Mouse (Mus musculus) hindbrain, embryonic 14.5 days (tissue): ENCODE results near the gene Naa25. TPM values are rescaled to one million over a fixed set of nuclear protein-coding genes. Genes with fewer than 3 reads are reported as not detected.

Source experiments
- ATAC-seq: fragments of 200-750 bp; cut with Nextera tagmentation; 2 replicates; pipeline ENCODE4 v1.8.0; 2017; ENCODE audit warnings: moderate number of reproducible peaks, mild to moderate bottlenecking, moderate TSS enrichment, moderate library complexity; ENCODE audit not compliant: low FRiP score
- DNase-seq: peaks from one replicate; pipeline ENCODE4 v3.0.0-alpha.2; 2015; ENCODE audit warnings: low spot score
- H3K27ac ChIP-seq: fragments of 300-500 bp; sonication (generic); 2 replicates; pipeline ENCODE4 v1.5.1; 2014; ENCODE audit warnings: mild to moderate bottlenecking, moderate library complexity
- H3K27me3 ChIP-seq: fragments of 300-500 bp; sonication (generic); 2 replicates; pipeline ENCODE4 v1.6.1; 2014; ENCODE audit warnings: mild to moderate bottlenecking, low read length, mixed read lengths; ENCODE audit not compliant: control insufficient read depth, insufficient read depth
- H3K36me3 ChIP-seq: fragments of 300-500 bp; sonication (generic); replicated peaks from 2 replicates; pipeline ENCODE4 v1.6.1; 2014; ENCODE audit not compliant: control insufficient read depth, insufficient read depth
- H3K4me1 ChIP-seq: fragments of 300-500 bp; sonication (generic); replicated peaks from 2 replicates; pipeline ENCODE4 v1.6.1; 2014; ENCODE audit warnings: antibody characterized with exemption, low read length, mixed read lengths; ENCODE audit not compliant: control insufficient read depth, insufficient read depth
- H3K4me2 ChIP-seq: fragments of 300-500 bp; sonication (generic); replicated peaks from 2 replicates; pipeline ENCODE4 v1.6.1; 2014; ENCODE audit warnings: mild to moderate bottlenecking, moderate library complexity
- H3K4me3 ChIP-seq: fragments of 300-500 bp; sonication (generic); replicated peaks from 2 replicates; pipeline ENCODE4 v1.5.1; 2014; ENCODE audit warnings: mild to moderate bottlenecking, low read length
- H3K9ac ChIP-seq: fragments of 300-500 bp; sonication (generic); 2 replicates; pipeline ENCODE4 v1.6.1; 2014
- H3K9me3 ChIP-seq: fragments of 300-500 bp; sonication (generic); 2 replicates; pipeline ENCODE4 v1.6.1; 2016; ENCODE audit warnings: low read length; ENCODE audit not compliant: control insufficient read depth
- WGBS: fragments of 180-500 bp; shearing (Covaris S2); extraction: QIAGEN DNeasy Blood & Tissue Kit; methylation state at CpG from one replicate; pipeline ENCODE4 v1.1.7; 2014; 5-methylcytosine and 5-hydroxymethylcytosine counted together
- polyA plus RNA-seq: library from polyadenylated mRNA; unstranded; fragments of >200 nt; fragmentation: Nextera tagmentation; extraction: Ambion mirVana; gene quantifications from 2 replicates; pipeline ENCODE4 v1.2.1, GENCODE M21; 2014

Gene Naa25
- polyA plus RNA-seq, 1 experiment from 2014 or later: 55.3 TPM

DNA sequence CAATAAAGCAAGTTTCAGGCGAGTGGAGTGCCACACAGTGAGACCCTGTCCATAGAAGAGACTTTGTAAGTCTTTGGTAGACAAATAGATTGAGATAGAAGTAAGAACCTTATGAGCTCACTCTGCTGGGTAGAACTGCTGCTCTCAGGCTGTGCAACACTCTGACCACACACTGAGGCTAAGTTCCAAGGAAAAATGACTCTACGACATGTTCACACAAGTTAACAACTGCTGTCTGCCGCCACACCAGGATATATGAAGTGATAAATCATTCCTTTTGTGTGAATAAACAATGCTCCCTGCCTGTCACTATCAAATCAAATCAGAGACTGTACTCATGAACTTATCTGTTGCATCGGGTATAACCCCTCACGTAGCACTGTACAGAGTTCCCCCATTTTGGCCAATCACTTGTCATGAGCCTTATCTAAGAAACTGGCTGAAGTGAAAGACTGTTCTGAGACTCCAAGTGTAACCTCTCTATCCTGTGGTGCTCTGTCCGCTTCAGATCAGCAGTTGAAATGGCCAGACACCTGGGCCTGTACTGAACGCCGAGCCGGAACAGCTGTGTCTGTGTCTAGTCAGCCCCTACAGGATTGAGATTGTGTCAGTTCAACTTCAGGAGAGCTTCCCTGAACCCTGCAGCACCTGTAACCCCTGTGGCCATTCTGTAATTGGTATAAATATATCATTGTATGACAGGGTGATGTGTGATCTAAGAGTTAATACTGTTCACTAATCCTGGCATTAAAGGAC, 58.0 kb downstream of the Naa25 start:
- no peaks in the 10 kb centered on the region for H3K9me3 ChIP-seq
- H3K4me2 ChIP-seq: no peak overlapping the region
- H3K4me1 ChIP-seq: peaks cover 17% of the 10 kb centered on the region
- DNase-seq: no peak
- no peaks in the 10 kb centered on the region for H3K27me3 ChIP-seq
- no peak overlapping the region for H3K9ac ChIP-seq
- WGBS: 79% methylated on average over 9 of the region's 9 CpGs
- no peak overlapping the region for H3K4me3 ChIP-seq
- ATAC-seq: no peak
- H3K27ac ChIP-seq: no peak overlapping the region
- H3K36me3 ChIP-seq: no peaks in the 10 kb centered on the region

DNA sequence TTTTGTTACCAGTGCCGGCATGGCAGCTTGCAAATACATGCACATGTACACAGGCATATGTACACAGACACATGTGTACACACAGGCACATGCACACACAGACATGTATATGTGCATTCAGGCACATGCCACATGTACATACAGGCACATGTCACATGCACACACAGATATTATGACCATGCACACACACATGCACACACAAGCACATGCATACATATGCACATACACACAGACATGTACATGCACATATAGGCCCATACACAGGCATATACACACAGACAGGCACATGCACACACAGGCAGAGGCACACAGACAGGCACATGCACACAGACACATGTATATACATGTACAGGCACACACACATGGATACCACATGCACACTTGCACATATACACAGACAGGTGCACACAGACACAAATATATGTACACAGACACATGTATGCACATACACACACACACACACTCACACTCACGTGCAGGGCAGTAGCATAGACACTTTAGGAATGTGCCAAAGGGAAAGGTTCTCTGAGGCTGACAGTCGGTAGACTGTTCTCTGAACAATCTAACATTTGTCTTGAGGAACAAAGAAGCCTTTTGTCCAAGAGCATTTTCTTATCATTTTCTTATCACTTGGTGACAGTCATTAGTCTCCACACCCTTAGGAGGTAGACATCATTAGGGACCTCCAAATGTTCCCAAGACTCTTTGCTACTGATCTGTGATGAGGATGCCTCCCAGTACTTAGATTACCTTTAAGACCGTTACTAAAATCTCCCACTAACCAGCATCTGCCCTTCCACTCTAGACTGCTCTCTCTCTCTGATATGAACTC, 63.8 kb downstream of the Naa25 start:
- Histone ChIP-seq H3K9ac (no peak overlapping the region), H3K36me3 (no peaks in the 10 kb centered on the region), H3K27me3 (no peaks in the 10 kb centered on the region), H3K4me1 (no peaks in the 10 kb centered on the region), H3K4me2 (no peak overlapping the region), H3K9me3 (no peaks in the 10 kb centered on the region), H3K4me3 (no peak overlapping the region), H3K27ac (no peak overlapping the region)
- ATAC-seq (no peak), DNase-seq (no peak)
- 71% methylated on average over 4 of the region's 4 CpGs for WGBS

DNA sequence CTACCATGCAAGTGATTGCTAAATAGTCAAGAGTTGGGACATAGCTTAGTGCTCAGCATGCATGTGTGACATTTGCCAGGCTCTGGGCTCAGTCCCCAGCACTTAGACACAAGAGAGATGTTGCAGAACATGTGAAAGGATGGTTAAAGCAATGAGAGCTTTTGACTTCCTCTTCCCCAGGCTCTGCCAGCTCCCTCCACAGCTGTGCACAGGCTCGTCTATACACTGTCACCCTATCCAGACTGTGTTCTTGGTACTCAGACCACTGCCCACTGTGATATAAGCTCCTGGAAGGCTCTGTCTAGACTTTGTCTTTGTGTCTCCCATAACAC, 64.4 kb downstream of the Naa25 start:
- Histone ChIP-seq H3K27me3 (no peaks in the 10 kb centered on the region), H3K9me3 (no peaks in the 10 kb centered on the region), H3K27ac (no peak overlapping the region), H3K9ac (no peak overlapping the region), H3K4me1 (no peaks in the 10 kb centered on the region), H3K36me3 (no peaks in the 10 kb centered on the region), H3K4me3 (no peak overlapping the region), H3K4me2 (no peak overlapping the region)
- DNase-seq (no peak), ATAC-seq (no peak)
- 43% methylated on average over 1 of the region's 1 CpGs for WGBS

DNA sequence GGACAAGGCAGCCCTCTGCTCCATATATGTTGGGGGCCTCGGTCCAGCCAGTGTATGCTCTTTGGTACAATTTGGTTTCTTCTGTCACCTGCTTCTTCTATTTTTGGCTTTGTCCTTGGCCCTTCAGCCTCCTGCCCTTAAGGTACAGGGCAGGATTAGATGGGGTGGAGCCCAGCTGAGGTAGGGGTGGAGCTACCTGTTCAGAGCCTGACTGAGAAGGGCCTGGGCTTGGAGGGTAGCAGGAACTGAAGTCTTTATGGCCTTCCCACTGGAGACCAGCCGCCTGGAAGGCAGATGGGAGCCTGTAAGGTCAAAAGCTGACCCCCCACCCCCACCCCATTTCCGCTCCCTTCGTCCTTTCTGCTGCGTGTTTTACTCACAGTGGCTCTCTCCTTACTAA, 65.2 kb downstream of the Naa25 start:
- WGBS: 77% methylated on average over 5 of the region's 5 CpGs
- no peak for DNase-seq

DNA sequence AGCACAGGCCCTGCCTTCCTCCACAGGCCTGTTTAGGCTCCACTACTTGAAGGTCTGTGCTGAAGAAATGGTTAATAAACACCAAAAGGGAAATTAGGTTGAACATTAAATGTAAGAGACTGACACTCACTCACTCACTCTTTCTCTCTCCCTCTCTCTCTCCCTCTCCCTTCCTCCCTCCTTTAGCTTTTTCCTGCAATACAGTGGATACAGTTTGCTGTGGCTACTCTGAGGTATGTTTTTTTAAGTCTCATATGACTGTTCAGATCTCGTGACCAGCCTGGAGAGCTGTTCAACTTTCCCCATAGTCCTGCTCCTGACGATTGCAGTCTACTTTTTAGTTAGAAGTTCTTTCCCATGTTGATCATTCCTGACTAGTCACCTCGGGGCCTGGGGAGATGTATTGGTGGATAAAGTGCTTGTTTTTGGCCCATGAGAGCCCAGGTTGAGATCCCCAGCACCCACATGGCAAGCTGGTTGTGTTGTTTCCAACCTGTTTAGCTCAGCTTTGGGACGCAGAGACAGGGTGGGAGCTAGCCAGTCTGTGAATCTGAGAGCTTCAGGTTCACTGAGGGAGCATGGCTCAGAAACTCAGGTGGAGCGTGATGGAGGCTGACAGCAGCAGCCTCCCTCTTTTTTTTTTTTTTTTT, 66.0 kb downstream of the Naa25 start:
- no peak for ATAC-seq
- 76% methylated on average over 5 of the region's 5 CpGs for WGBS
- H3K9me3 ChIP-seq: no peaks in the 10 kb centered on the region
- DNase-seq: no peak
- H3K9ac ChIP-seq: no peak overlapping the region
- H3K27ac ChIP-seq: no peak overlapping the region
- no peaks in the 10 kb centered on the region for H3K4me1 ChIP-seq
- H3K36me3 ChIP-seq: no peaks in the 10 kb centered on the region
- H3K4me3 ChIP-seq: no peak overlapping the region
- H3K27me3 ChIP-seq: no peaks in the 10 kb centered on the region
- no peak overlapping the region for H3K4me2 ChIP-seq

More for the DNA sequence above, 65.2 kb downstream of the Naa25 start:
- Histone ChIP-seq H3K27ac (no peak overlapping the region), H3K9me3 (no peaks in the 10 kb centered on the region), H3K9ac (no peak overlapping the region), H3K4me1 (no peaks in the 10 kb centered on the region), H3K27me3 (no peaks in the 10 kb centered on the region), H3K36me3 (no peaks in the 10 kb centered on the region), H3K4me2 (no peak overlapping the region), H3K4me3 (no peak overlapping the region)
- no peak for ATAC-seq

DNA sequence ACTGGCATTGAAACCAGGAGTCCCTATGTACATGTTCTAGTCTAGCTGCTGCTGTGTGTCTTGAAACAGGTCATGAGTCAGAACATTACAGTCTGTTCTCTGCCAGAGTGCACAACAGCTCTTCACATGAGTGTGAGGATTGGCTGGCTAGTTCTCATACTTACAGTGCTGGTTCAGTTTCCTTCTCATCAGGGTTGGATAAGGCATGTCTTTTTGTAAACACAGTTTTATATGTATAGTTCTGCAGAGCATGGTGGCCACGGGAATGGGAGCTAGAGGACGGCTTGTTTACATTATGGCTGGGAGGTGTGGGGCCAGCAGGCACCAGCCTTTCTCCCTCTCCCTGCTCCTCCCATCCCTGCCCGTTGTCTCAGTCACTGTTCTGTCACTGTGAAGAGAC, 71.8 kb downstream of the Naa25 start:
- Histone ChIP-seq H3K4me3 (no peak overlapping the region), H3K27me3 (no peaks in the 10 kb centered on the region), H3K4me2 (no peak overlapping the region), H3K9me3 (no peaks in the 10 kb centered on the region), H3K36me3 (no peaks in the 10 kb centered on the region), H3K27ac (no peak overlapping the region), H3K4me1 (no peaks in the 10 kb centered on the region), H3K9ac (no peak overlapping the region)
- WGBS: 55% methylated on average over 3 of the region's 3 CpGs
- no peak for DNase-seq
- ATAC-seq: no peak

DNA sequence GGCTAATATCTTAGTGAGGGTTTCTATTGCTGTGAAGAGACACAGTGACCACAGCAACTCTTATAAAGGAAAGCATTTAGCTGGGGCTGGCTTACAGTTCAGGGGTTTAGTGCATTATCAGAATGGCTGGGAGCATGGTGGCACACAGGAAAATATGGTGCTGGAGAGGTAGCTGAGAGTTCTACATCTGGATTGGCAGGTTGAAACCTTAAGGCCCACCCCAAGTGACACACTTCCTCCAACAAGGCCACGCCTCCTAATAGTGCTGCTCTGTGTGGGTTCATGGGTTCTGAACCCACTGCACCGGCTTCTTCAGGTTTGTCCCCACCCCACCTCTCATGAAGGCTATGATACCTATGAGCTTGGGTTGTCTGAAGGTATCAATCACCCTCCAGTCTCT, 74.7 kb downstream of the Naa25 start:
- H3K9ac ChIP-seq: no peak overlapping the region
- no peak overlapping the region for H3K4me3 ChIP-seq
- no peaks in the 10 kb centered on the region for H3K27me3 ChIP-seq
- H3K4me2 ChIP-seq: no peak overlapping the region
- whole genome bisulfite sequencing: 82% methylated on average over 2 of the region's 2 CpGs
- H3K4me1 ChIP-seq: no peaks in the 10 kb centered on the region
- H3K36me3 ChIP-seq: no peaks in the 10 kb centered on the region
- no peaks in the 10 kb centered on the region for H3K9me3 ChIP-seq
- no peak for ATAC-seq
- no peak overlapping the region for H3K27ac ChIP-seq
- no peak for DNase-seq

DNA sequence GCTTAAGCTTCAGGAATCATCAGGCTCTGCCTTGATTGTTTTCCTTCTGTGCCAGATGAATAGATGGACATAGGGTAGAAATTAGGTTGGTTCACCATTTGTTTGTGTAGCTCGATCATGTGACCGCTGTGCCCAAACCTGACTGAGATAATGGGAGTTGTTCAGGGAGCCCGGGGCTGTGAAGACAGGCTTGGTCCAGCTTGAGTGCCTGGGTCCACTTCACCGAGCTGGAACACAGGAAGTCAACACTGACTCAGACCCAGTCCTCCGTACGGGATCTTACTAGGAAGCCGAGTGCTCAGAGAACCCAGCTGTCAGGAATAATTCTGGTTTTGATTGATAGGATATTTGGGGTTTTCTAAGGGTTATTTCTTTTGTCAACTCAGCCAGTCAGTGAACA, 76.9 kb downstream of the Naa25 start:
- H3K27ac ChIP-seq: no peak overlapping the region
- H3K4me2 ChIP-seq: no peak overlapping the region
- WGBS: 77% methylated on average over 7 of the region's 7 CpGs
- no peaks in the 10 kb centered on the region for H3K27me3 ChIP-seq
- ATAC-seq (no peak), DNase-seq (no peak)
- H3K4me1 ChIP-seq: no peaks in the 10 kb centered on the region
- no peaks in the 10 kb centered on the region for H3K36me3 ChIP-seq
- no peak overlapping the region for H3K4me3 ChIP-seq
- no peak overlapping the region for H3K9ac ChIP-seq
- H3K9me3 ChIP-seq: no peaks in the 10 kb centered on the region

DNA sequence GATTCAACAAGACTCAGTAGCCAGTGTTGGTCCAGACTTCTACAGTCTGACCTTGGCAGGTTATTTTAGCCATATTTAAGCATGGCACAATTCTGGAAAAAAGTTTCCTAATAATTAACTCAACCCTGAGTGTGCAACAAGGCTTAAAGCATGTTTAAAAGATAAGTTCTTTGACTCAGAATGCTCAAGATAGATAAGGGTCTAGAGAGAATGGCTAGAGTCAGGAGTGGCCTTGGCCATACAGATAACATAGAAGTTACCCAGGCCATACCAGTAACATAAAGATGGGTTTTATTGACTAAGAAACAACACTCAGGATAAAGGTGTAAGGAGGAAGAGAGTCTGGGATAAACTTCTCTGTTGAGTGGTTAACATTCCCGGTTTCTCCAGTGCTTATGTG, 78.3 kb downstream of the Naa25 start:
- Histone ChIP-seq H3K4me1 (no peaks in the 10 kb centered on the region), H3K36me3 (no peaks in the 10 kb centered on the region), H3K9me3 (no peaks in the 10 kb centered on the region), H3K4me2 (no peak overlapping the region), H3K4me3 (no peak overlapping the region), H3K27me3 (no peaks in the 10 kb centered on the region), H3K27ac (no peak overlapping the region), H3K9ac (no peak overlapping the region)
- no peak for DNase-seq
- WGBS: 92% methylated on average over 1 of the region's 1 CpGs
- ATAC-seq: no peak
